Mouse (Mus musculus) heart, postnatal 0 days (tissue): Measurements from ENCODE around the gene Slc26a10. TPM values are rescaled to one million over a fixed set of nuclear protein-coding genes. Genes with fewer than 3 reads are reported as not detected.

ENCODE experiments used
- ATAC-seq: fragments of 200-750 bp; cut with Nextera tagmentation; 2 replicates; pipeline ENCODE4 v1.8.0; 2017; ENCODE audit warnings: low read depth, moderate number of reproducible peaks, moderate library complexity; ENCODE audit not compliant: insufficient read depth
- DNase-seq: peaks from one replicate; pipeline ENCODE4 v3.0.0-alpha.2; 2016; ENCODE audit warnings: low spot score
- H3K27ac ChIP-seq: fragments of 300-500 bp; sonication (generic); 2 replicates; pipeline ENCODE4 v1.5.1; 2014; ENCODE audit warnings: low read depth, mild to moderate bottlenecking
- H3K27me3 ChIP-seq: fragments of 300-500 bp; sonication (generic); 2 replicates; pipeline ENCODE4 v1.6.1; 2014; ENCODE audit warnings: low read length, mixed read lengths; ENCODE audit not compliant: control insufficient read depth, insufficient read depth
- H3K36me3 ChIP-seq: fragments of 300-500 bp; sonication (generic); replicated peaks from 2 replicates; pipeline ENCODE4 v1.6.1; 2014; ENCODE audit warnings: low read length, mixed read lengths; ENCODE audit not compliant: control insufficient read depth, insufficient read depth
- H3K4me1 ChIP-seq: fragments of 300-500 bp; sonication (generic); 2 replicates; pipeline ENCODE4 v1.6.1; 2014; ENCODE audit warnings: antibody characterized with exemption; ENCODE audit not compliant: control insufficient read depth, insufficient read depth
- H3K4me2 ChIP-seq: fragments of 300-500 bp; sonication (generic); 2 replicates; pipeline ENCODE4 v1.6.1; 2014; ENCODE audit warnings: low read depth, mild to moderate bottlenecking, low read length, moderate library complexity
- H3K4me3 ChIP-seq: fragments of 300-500 bp; sonication (generic); 2 replicates; pipeline ENCODE4 v1.5.1; 2014; ENCODE audit warnings: low read depth, low read length
- H3K9ac ChIP-seq: fragments of 300-500 bp; sonication (generic); replicated peaks from 2 replicates; pipeline ENCODE4 v1.6.1; 2014; ENCODE audit warnings: low read depth, low read length, mixed read lengths
- H3K9me3 ChIP-seq: fragments of 300-500 bp; sonication (generic); replicated peaks from 2 replicates; pipeline ENCODE4 v1.6.1; 2016; ENCODE audit warnings: low read length; ENCODE audit not compliant: control insufficient read depth
- CTCF ChIP-seq: IDR thresholded peaks from 2 replicates; pipeline ENCODE4 v1.5.1; 2016; ENCODE audit warnings: antibody characterized with exemption, control low read depth, low read depth
- EP300 ChIP-seq: IDR thresholded peaks from 2 replicates; pipeline ENCODE4 v1.6.1; 2016; ENCODE audit warnings: antibody characterized with exemption, low read depth
- WGBS: fragments of 180-500 bp; shearing (Covaris S2); extraction: QIAGEN DNeasy Blood & Tissue Kit; methylation state at CpG from one replicate; pipeline ENCODE4 v1.1.7; 2014; 5-methylcytosine and 5-hydroxymethylcytosine counted together
- polyA plus RNA-seq: library from polyadenylated mRNA; unstranded; fragments of >200 nt; fragmentation: Nextera tagmentation; extraction: Ambion mirVana; gene quantifications from 2 replicates; pipeline ENCODE4 v1.2.1, GENCODE M21; 2015
- total RNA-seq: library from RNA; depleted of rRNA; stranded (reverse); fragments of >200 nt; gene quantifications from 2 replicates; pipeline ENCODE4 v1.2.3, GENCODE M21; 2014; ENCODE audit warnings: low replicate concordance

Gene Slc26a10
- total and polyA plus RNA-seq, 2 experiments from 2014 or later, result 23.3 to 61.2 TPM

GRCm38 (mm10) chr10:127225213-127225612 is 44.8 kb upstream of the Slc26a10 start:
- ATAC-seq (no peak), DNase-seq (no peak)
- Histone ChIP-seq H3K9me3 (0 out of 2 replicates have a peak, but pooled peaks cover 4% of the 10 kb centered on the region), H3K36me3 (no peaks in the 10 kb centered on the region), H3K27ac (no peak overlapping the region), H3K27me3 (peaks cover 22% of the 10 kb centered on the region), H3K4me1 (no peaks in the 10 kb centered on the region), H3K9ac (no peak overlapping the region), H3K4me2 (no peak overlapping the region), H3K4me3 (no peak overlapping the region)
- 47% methylated on average over 6 of the region's 6 CpGs for WGBS
- TF ChIP-seq EP300 (no peak), CTCF (no peak)

DNA sequence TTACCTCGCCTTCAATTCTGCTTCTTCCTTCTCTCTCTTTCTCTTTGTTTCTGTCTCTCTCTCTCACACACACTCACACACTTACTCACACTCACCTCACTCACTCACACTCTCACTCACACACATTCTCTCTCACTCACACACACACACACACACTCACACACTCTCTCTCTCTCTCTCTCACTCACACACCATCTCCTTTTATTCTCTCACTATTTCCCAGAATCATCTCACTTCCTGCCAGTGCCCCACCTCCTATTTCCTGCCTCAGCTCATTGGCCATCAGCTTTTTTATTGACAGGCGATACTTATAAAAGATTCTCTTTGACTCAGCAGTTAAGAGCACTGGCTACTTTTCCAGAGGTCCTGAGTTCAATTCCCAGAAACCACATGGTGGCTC is 37.9 kb upstream of the Slc26a10 start:
- Histone ChIP-seq H3K4me1 (no peaks in the 10 kb centered on the region), H3K27ac (no peak overlapping the region), H3K4me2 (no peak overlapping the region), H3K9me3 (0 out of 2 replicates have a peak, but pooled peaks cover 4% of the 10 kb centered on the region), H3K27me3 (no peaks in the 10 kb centered on the region), H3K9ac (no peak overlapping the region), H3K36me3 (no peaks in the 10 kb centered on the region), H3K4me3 (no peak overlapping the region)
- DNase-seq (no peak), ATAC-seq (no peak)
- 82% methylated on average over 2 of the region's 2 CpGs for whole genome bisulfite sequencing
- TF ChIP-seq EP300 (no peak), CTCF (no peak)

- Histone ChIP-seq H3K27me3 (no peaks in the 10 kb centered on the region), H3K27ac (no peak overlapping the region), H3K9ac (no peak overlapping the region), H3K9me3 (0 out of 2 replicates have a peak, but pooled peaks cover 4% of the 10 kb centered on the region), H3K4me1 (no peaks in the 10 kb centered on the region), H3K36me3 (no peaks in the 10 kb centered on the region), H3K4me3 (no peak overlapping the region), H3K4me2 (no peak overlapping the region)
- ATAC-seq (no peak), DNase-seq (no peak)
- TF ChIP-seq CTCF, result no peak
- TF ChIP-seq EP300, result no peak
These were observed 36.7 kb upstream of the Slc26a10 start for GRCm38 (mm10) chr10:127217177-127217576.

GRCm38 (mm10) chr10:127216456-127216855 is 36.0 kb upstream of the Slc26a10 start:
- no peak overlapping the region for H3K9ac ChIP-seq
- 93% methylated on average over 11 of the region's 11 CpGs for WGBS
- DNase-seq (no peak), ATAC-seq (no peak)
- no peaks in the 10 kb centered on the region for H3K36me3 ChIP-seq
- H3K27me3 ChIP-seq, result no peaks in the 10 kb centered on the region
- 0 out of 2 replicates have a peak, but pooled peaks cover 4% of the 10 kb centered on the region for H3K9me3 ChIP-seq
- no peaks in the 10 kb centered on the region for H3K4me1 ChIP-seq
- H3K27ac ChIP-seq, result no peak overlapping the region
- H3K4me2 ChIP-seq, result no peak overlapping the region
- TF ChIP-seq CTCF (no peak), EP300 (no peak)
- H3K4me3 ChIP-seq, result no peak overlapping the region

GRCm38 (mm10) chr10:127214422-127214803 is 34.0 kb upstream of the Slc26a10 start:
- H3K27me3 ChIP-seq, result no peaks in the 10 kb centered on the region
- 44% methylated on average over 1 of the region's 1 CpGs for WGBS
- no peak for ATAC-seq
- H3K4me1 ChIP-seq, result peaks cover 9% of the 10 kb centered on the region; the same call in 1 of the 2 replicates
- no peak for TF ChIP-seq EP300
- no peak for TF ChIP-seq CTCF
- no peaks in the 10 kb centered on the region for H3K9me3 ChIP-seq
- no peak overlapping the region for H3K27ac ChIP-seq
- DNase-seq, result no peak
- no peak overlapping the region for H3K4me3 ChIP-seq
- no peak overlapping the region for H3K4me2 ChIP-seq
- H3K36me3 ChIP-seq, result no peaks in the 10 kb centered on the region
- H3K9ac ChIP-seq, result no peak overlapping the region

- H3K9me3 ChIP-seq, result no peaks in the 10 kb centered on the region
- H3K36me3 ChIP-seq, result no peaks in the 10 kb centered on the region
- no peak overlapping the region for H3K27ac ChIP-seq
- peaks cover 13% of the 10 kb centered on the region for H3K4me1 ChIP-seq
- ATAC-seq (no peak), DNase-seq (no peak)
- TF ChIP-seq EP300, result no peak
- TF ChIP-seq CTCF, result no peak
- no peak overlapping the region for H3K4me2 ChIP-seq
- H3K4me3 ChIP-seq, result no peak overlapping the region
- no peak overlapping the region for H3K9ac ChIP-seq
- H3K27me3 ChIP-seq, result no peaks in the 10 kb centered on the region
- WGBS, result 79% methylated on average over 13 of the region's 13 CpGs
These were observed 33.4 kb upstream of the Slc26a10 start for GRCm38 (mm10) chr10:127213704-127214421.
